Mouse (Mus musculus) cerebellum, adult 11-12 months (tissue): Measurements from ENCODE around the gene Cab39l.
A peak's percentile ranks its signal among the peaks of the same experiment; 100 is the strongest.
"Not testable (repeated sequence)": the region's sequence is repeated elsewhere in the genome, so short reads cannot be mapped to it uniquely, and the experiment has no call there.

ENCODE experiments used
- DNase-seq: peaks from one replicate; pipeline ENCODE4 v3.0.0; 2022

The Cab39l gene

DNA sequence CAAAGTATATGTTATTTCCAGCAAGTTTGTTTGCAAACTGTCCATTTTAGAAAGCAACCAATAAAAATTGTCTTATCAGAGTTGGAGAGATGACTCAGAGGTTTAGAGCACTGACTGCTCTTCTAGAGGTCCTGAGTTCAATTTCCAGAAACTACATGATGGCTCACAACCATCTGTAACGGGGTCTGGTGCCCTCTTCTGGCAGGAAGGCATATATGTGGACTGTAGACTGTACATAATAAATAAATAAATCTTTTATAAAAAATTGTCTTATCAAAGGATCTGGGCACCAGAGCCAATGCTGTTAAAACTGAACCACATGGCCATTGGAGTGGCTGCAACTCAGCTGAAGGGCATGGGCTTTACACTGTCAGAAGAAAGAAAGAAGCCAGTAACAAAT lies 149.8 kb downstream of the Cab39l start:
- no peak for DNase-seq

DNA sequence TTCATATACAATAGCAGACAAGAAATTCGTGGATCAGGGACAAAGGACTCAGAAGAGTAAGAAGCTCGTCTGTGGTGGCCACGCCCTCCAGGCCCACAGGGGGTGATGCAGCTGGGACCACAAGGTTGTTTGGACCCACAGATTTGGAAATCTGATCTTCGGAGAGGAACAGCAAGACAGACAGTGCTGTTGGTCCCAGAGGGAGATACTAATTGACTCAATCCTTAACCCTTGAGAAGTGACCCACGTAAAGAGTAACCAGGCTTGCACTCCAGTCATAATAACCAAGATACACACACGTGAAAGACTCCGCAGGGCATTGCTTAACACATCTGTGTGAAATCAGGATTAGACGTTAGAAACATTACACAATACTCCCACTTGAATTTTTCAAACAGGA lies 151.1 kb downstream of the Cab39l start:
- no peak for DNase-seq

DNA sequence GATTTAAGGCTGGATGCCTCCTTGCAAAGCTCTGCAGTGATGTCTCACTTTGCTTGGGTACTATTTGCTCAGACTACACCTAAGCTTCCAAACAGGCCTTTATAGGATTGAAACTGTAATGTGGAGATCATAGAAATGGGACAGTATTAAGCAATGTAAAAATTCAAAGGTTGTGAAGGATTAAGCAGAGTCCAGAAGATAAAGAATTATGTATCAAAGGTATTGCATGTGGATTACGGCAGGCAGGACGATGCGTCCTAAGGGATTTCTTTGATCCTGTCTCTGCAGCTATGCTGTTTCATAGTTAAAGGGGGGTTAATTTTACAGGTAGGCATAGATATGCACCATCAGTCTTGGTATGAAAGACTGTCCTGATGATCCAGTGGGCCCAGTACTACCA lies 151.8 kb downstream of the Cab39l start:
- no peak for DNase-seq

GRCm38 (mm10) chr14:59594988-59595387 lies 154.2 kb downstream of the Cab39l start:
- no peak for DNase-seq

DNA sequence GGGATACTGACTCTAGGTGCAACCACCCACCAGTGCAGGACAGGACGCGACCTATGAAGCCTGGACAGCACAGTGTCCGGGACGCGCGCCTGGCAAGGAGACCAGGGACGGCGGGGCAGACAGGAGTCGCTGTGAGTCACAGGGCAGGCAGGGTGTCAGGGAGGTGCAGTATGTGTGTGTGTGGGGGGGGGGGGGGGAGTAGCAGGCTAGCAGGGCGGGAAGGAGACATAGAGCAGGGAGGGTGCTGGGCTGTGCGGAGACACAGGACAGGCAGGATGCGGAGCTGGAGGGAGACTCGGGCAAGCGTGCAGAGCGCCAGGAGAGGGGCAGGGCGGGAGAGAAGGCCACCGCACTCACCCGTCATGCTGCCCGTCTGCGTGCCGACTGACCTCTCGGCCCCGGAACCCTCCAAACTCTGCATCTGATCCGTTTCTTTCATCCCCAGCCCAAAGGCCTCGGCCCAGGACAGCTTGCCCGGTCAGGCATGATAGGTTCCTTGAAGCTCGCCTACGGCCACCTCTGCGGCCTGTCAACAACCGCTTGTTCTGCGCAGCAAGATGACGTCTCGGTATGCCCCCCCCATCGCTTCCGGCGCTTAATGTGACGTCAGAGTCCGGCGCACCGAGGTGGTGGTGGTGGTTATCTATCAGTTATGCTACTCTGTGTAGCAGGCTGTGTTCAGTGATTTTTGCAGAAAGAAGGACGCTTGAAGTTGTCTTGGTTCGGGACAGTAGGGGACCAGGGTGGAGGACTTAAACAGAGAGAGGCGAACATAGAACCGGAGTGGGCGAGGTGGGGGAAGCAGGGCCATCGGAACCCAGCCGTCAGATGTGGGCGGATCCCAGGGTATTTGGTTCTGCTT lies 156.9 kb downstream of the Cab39l start, which contains the start of gene Cdadc1:
Cdadc1 (minus strand) TSS at position 562 of the 862 bp plus-strand sequence.
- peak; percentile 93 for DNase-seq

- no peak for DNase-seq
Observed at GRCm38 (mm10) chr14:59598260-59598627, 157.5 kb downstream of the Cab39l start.

- DNase-seq: no peak
Observed at GRCm38 (mm10) chr14:59604002-59604645, 163.4 kb downstream of the Cab39l start.

- DNase-seq: peak; percentile 33
Observed at GRCm38 (mm10) chr14:59605671-59606353, 165.0 kb downstream of the Cab39l start.

DNA sequence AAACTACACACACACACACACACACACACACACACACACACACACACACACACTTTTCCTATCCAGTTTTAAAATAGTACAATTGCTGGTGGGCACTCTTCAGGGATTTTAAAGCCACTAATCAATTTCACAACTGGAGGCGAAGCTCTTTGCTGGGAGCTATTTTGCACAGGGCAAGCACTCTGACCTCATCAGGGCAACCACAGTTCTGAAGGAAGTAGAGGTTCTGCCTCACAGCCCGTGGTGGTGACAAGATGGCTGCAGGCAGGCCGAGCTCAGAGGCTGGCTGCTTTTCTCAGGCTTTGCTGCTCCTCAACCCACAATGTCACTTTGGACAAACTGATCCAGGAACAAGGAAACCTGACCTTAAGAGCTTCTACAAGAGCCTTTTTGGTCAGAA lies 166.2 kb downstream of the Cab39l start:
- no peak for DNase-seq

GRCm38 (mm10) chr14:59612920-59613625 lies 172.3 kb downstream of the Cab39l start:
- DNase-seq: no peak

GRCm38 (mm10) chr14:59614149-59614548 lies 173.4 kb downstream of the Cab39l start:
- DNase-seq: not testable (repeated sequence)

- DNase-seq: no peak
Observed at GRCm38 (mm10) chr14:59616802-59617201, 176.0 kb downstream of the Cab39l start.

DNA sequence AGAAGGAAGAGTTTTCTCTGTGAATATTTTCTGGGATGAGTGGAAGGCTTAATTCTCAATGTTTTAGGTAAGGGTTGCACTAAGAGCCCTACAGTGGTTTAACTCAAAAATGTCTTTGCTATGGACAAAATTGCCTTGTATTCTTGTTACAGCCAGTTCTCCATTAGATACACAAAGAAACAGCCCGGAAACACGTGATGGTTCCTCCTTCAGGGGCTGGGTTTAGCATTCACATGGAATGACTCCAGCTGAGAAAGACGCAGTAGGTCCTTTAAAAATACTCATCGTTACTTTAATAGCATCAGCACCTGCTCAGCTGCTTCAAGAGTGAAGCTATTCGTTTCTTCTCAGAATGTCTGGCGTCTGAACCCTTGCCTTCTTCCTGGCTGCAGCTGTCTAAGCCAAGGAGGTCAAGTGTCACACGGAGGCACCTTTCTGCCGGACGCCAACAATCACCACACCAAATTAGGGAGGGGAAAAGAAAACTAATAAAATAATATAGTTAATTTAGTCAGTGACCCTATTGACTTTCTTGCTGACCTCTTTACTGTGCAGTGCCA lies 183.6 kb downstream of the Cab39l start:
- DNase-seq: no peak

DNA sequence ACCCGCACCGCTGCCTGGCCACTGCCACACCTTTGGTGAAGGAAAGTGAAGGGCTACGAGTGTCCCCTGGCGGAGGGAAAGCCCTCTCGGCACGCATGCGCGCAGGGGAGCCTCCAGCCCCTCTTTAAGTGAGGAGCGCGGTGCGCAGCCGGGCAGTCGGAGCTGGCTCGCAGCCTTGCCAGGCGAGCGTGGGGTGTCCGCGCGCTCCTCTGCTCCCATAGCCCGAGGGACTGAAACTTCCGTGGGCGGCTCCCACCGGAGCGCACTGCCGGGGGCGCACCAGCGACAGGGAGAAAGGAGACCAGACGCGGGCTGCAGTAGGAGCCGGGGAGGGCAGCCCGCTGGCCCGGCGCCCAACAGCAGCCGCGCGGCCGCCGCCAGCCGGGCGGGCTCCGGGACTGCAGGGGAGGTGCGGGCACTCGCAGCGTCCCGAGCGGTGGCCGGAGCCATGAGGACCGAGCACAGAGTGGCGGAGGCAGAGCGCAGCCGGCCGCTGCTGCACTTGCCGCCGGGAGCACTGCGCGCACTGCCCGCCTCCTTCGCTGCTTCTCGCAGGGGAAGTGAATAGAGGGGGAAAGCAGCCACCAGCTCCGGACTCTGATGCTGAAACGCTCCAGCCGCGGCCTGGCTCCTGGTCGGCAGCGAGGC lies 184.5 kb downstream of the Cab39l start, which contains the start of gene Shisa2:
Shisa2 (plus strand) TSS at position 151 of the 648 bp plus-strand sequence.
- DNase-seq: peak; percentile 11

DNA sequence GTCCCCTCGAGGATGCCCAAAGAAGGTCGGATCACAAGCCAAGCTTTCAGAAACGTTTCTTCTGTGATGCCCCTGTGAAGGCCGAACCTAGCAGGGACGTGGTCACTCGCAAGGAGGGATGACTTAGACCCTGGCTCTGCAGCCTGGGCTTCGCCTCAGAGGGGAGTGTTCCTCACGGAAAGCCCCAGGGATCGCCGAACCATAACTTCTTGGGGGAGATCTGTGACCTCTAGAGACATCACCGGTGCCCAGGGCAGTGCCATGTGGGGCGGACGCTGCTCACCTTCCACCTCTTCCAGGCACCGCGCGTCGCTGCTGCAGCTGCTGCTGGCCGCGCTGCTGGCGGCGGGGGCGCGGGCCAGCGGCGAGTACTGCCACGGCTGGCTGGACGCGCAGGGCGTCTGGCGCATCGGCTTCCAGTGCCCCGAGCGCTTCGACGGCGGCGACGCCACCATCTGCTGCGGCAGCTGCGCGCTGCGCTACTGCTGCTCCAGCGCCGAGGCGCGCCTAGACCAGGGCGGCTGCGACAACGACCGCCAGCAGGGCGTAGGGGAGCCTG lies 185.1 kb downstream of the Cab39l start:
- no peak for DNase-seq

DNA sequence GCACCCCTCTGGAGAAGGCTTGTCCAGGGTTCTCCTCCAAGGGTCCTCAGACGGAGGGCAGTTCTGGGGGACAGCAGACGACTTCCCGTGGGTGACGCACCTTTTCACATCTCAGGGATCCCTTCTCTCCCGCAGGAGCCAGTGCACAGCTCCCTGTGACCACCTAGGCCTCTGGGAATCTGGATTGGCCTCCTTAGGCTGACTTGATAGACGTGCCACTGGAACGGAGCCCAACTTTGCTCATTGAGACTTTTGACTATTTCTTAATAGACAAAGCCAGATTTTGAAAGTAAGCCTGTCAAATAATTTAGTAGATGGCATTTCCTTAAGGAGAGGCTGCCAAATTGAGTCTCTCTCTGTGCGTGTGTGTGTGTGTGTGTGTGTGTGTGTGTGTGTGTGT lies 185.9 kb downstream of the Cab39l start:
- no peak for DNase-seq

DNA sequence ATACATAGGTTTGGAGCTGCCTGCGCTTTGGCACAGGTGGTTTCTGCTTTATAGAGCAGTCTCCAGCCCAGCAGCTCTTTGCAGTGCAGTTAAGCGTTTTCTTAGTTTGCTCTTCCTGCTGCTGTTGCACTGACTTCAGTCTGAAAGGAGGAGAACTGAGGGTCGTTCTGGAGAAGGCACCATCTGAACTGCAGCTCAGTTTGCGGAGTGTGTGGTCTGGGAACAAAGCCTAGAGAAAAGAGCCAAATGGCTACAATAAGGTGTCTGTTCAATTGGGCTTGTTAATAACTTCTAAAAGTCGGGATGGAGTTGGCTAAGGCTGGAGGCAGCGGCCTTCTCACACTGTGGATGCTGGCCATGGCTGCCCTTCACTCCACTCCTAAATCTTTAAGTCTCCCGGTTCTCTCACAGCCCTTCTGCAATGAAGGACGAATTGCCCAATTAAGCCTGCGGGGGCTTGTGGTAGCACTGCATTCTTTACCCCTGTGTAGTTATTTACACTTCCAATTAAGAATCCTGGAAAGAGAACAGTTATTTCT lies 186.4 kb downstream of the Cab39l start:
- DNase-seq: no peak

DNA sequence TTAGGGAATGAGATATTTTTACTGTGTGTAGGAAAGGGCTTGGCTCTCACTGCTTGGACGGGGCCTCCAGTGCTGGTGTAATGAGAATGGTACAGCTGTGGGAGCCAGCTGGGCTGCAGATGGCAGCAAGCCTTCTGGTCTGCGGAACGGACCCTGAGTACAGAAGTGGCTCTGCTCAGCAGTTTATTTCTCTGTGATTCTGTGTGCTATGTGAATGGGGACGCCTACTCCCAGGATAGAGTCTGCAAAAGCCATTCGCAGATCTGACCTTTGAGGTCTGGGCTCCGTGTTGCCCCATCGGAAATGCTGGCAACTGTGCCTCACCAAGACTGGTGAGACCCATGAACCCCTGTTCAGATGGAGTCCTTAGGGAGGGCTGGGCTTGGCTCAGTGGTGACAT lies 187.1 kb downstream of the Cab39l start:
- no peak for DNase-seq

GRCm38 (mm10) chr14:59629308-59629707 lies 188.5 kb downstream of the Cab39l start:
- DNase-seq: no peak

- no peak for DNase-seq
Observed at GRCm38 (mm10) chr14:59630096-59630495, 189.3 kb downstream of the Cab39l start.

DNA sequence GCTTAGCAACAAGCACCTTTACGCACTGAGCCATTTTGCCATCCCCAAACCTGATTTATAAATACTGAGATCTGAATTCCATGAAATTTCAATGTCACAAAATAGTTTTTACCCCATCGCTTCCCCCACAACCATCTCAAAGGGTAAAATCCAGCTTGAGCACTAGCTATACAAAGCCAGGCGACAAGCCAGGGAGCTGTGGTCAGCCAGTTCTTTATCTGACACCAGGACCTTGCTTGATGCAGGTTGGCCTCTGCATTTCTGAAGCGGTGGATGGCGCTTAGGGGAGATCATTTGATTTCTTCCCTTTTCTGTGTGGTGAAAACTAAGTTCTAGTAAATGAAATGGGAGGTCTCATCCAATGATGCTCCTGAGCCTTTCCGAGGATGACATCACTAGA lies 191.3 kb downstream of the Cab39l start:
- DNase-seq: no peak
